14 mouse cellular contexts compared by ENCODE assay signal in genomic region chr2:120979819-120980218, GRCm38 (mm10).
DNase-seq lines count a peak whose midpoint lies in the region.
"Had no signal": no experiment of that assay in that cellular context is flagged by ENCODE, and none has a peak within 500 bp of the region (broad histone marks: within the 10 kb centered on the region; RNA-seq: fewer than 3 reads in every experiment).

No protein-coding gene starts in this region.

- peak; percentile 54 for DNase-seq in cerebellum, adult 9-10 months
- no peak for DNase-seq in cerebellum, adult 11-12 months
- DNase-seq in lung, postnatal 36 days: peak; percentile 44
- no peak for DNase-seq in lung, postnatal 4 days
- DNase-seq in R1 (ENCODE audit: low read depth, low spot score): peak; percentile 20
- no peak for DNase-seq in thymus, adult 18-20 months
- DNase-seq in natural killer cell, adult 2 months (ENCODE audit: low spot score in 2 of 2): no peak
- DNase-seq: cerebellum, adult 9-11 months; liver; lung, postnatal 10 days; midbrain, embryonic 14.5 days; retina, postnatal 1 day; right cerebral cortex, postnatal 25 days; thymus, postnatal 14 days had no signal

Comparison
In these comparisons a context has a peak if more than half of its experiments do, and no peak if none do; other contexts are left out.
1. DNase-seq: peak in cerebellum, adult 9-10 months (single experiment), lung, postnatal 36 days (single experiment) and R1 (single experiment); none in cerebellum, adult 11-12 months (single experiment), lung, postnatal 4 days (0 of 2), thymus, adult 18-20 months (0 of 2) and natural killer cell, adult 2 months (0 of 2).